Mouse (Mus musculus) urinary bladder, adult 18-20 months (tissue): Measurements from ENCODE around the gene Hs3st3b1.

Source experiments
- DNase-seq, 2 experiments: peaks; one replicate each; pipeline ENCODE4 v3.0.0; 2022; ENCODE audit warnings: low spot score in 2 of 2, mixed read lengths in 2 of 2

Hs3st3b1 gene

GRCm38 (mm10) chr11:63891479-63892020 lies 30.5 kb downstream of the Hs3st3b1 start:
- DNase-seq = no peak

DNA sequence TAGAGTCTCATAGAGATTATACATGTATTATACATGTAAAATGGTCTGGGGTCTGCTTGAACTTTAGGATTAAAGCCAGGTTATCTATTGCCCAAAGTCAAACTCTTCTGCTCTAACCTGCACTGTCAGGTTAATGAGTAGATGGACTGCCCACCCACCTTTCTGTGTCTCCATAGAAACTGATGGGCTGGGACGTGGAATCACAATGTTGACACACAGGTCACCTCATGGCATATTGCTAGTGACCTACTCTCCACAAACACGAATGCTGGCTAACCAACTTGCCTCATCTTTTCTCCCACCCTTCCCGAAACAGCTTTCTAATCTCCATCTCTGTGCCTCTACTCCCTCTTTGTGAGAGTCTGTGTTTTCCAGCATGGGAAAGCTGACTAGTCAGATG lies 38.7 kb downstream of the Hs3st3b1 start:
- DNase-seq = no peak

DNA sequence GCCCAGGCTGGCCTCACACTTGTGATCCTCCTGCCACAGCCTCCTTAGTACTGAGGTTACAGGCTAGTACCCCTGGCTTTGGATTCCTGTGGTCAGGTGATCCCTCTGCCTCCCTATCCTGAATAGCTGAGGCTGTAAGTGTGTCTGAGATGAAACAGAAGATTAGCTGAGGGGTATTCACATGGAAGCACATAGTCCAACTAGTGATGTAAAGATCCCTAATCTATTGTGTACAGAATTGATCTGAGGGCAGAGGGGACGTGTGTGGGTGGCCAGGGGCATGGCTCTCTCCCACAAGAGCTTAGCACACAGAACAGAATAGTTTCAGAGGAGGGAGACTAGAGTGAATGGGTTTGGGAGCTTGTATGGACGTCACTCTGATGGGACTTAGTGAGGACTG lies 41.8 kb downstream of the Hs3st3b1 start:
- DNase-seq = no peak

DNA sequence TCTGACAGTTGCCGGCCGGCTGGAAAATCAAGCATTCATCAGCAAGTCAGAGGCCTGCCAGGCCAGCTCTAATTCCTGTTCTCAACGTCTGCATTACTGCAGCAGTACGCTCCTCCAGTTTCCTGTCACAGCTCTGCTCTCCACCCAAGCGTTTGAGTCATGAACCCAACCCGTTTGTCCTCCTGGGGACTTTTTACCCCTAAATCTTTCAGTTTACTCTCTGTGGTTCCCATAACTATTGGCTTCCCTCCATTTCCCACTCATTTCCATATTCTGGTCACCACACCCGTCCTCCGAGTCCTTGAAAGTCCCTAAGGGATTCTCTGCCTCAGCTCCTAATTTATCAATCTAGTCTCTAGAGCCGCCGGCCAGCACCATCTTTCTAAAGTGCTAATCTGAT lies 42.8 kb downstream of the Hs3st3b1 start:
- no peak for DNase-seq

DNA sequence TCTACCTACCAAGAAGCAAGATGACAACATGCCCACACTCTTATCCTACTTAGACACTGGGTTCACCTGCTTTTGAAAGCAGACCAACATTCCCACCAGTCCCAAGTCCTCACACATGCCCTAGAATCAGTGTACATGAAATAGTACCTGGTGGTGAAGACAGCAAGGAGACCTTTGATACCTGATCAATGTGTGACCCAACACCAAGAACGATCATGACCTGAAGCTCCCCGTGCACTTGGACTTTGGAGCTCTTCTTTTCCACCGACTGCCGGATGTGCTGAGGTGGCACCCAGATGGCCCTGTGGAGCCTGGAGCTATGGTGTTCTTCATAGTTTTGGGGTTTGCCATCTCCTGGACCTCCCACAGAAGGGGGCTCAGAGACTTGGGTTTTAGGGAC lies 43.5 kb downstream of the Hs3st3b1 start:
- no peak for DNase-seq

- no peak for DNase-seq
Observed at GRCm38 (mm10) chr11:63862746-63863145, 59.3 kb downstream of the Hs3st3b1 start.

- DNase-seq = peak in 1 of 2 experiments; percentile 11
Observed at GRCm38 (mm10) chr11:63861982-63862381, 60.1 kb downstream of the Hs3st3b1 start.

DNA sequence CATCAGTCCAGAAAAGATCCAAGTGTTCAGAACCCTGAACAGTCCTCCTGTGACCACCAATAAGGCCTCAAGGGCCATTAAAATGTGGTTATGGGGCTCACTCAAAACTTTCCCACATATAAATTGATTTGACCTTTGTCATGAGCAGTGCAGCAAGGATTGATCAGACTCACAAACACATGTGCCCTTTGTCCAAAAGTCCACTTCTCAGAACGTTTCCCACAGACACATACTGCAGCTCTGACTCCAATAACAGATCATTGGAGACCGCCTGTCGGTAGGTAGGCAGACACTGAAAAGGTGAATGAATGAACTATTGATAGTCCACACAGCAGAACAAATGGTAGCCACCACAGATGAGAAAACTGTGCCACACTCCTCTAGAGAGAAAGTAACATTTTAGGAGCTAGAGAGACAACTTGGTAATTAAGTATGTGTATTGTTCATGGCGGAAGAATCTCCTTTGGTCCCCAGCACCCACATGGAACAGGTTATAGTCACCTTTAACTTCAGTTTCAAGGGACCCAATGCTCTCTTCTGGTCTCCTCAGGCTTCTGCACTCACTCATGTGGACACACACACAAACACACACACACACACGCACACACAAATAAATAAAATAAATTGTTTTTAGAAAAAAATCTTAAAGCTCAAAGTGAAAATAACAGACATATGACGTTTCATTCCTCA lies 70.9 kb downstream of the Hs3st3b1 start:
- DNase-seq = no peak

GRCm38 (mm10) chr11:63850261-63850660 lies 71.8 kb downstream of the Hs3st3b1 start:
- no peak for DNase-seq

DNA sequence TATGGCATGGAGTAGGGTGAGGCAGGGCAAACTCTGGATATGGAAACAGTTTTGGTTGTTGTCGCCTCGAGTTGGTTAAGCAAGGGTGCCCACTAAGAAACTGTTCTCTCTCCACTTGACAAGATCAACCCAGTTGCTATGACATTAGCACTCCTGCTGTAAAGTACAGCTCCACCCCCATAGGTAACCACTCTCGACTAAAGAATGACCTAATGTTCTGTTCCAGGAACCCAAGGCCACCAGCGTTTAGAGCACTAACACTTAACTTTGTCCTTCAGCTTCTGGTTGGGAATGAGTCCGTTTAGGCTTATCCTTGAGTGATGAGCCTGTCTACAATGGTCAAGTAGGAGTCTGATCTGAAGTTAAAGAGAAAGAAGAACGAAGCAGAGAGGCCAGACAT lies 76.7 kb downstream of the Hs3st3b1 start:
- DNase-seq = no peak

GRCm38 (mm10) chr11:63844701-63845100 lies 77.4 kb downstream of the Hs3st3b1 start:
- DNase-seq = no peak

DNA sequence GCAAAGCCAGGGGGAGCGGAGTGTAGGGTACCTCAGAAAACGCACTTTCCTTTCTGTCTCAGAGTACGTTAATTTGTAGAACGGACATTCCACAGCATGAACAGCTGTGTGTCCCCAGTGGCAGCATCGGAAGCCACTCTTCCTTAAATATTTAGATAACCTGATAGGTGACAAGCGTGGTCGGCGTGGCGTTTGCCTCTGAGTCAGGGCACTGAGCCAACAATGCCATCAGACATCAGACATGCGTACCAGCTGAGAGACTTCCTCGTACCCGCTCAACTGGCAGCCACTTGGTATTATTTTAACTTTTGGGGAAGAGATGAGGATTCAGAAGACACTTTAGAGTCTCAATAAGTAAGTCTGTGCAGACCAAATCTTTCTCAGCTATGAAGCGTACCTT lies 84.6 kb downstream of the Hs3st3b1 start:
- DNase-seq = no peak
